ENCODE assay signal across 15 mouse cellular contexts in the genomic region with DNA sequence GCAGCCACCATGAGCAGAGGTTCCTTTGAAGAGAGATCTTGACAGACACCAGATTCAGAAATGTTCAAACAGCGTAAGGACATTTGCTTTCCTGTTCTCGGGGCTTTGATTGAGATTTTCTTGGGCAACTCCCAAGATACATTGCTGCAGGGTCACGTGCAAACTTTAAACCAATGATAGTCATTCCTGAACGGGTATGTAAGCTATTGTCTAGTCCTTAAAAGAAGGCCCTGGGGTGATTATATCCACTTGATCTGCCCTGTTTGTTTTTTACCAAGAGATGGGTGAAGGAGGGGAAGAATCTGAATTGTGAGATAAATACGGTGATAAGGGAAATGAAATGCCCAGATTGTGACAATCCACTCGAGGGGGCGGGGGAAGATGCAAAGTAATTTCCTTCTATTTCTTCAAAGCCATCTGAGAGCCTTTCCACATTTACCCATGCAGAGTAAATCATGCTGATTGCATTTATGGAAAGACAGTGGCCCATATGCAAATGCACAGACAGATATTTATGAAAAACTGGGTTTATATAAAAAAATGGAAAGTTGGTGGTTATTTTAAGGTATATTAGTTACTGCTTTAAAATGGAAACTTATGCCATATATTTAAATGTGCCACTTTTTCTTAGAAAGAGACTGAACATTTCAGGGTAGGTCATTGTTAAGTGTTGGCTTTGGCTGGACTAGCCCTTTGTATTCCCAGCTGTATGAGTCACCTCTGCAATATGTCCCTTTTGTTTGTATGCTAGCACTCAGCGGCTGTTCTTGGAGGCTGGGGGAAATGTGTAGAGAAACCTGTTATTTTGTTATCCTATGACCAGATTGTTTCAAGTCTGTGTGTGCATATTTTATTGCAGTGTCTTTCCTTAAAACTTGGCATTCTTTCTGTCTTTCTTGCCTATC.
DNase-seq lines count a peak whose midpoint lies in the region; ATAC-seq and TF ChIP-seq lines count a peak whose summit lies in the region.
"Had no signal": no experiment of that assay in that cellular context is flagged by ENCODE, and none has a peak within 500 bp of the region (broad histone marks: within the 10 kb centered on the region; RNA-seq: fewer than 3 reads in every experiment).

No protein-coding gene starts in this region.

- DNase-seq in forebrain, embryonic 11.5 days (ENCODE audit: low spot score), result no peak
- peak; percentile 24 for DNase-seq in layer of hippocampus, adult 11-12 months (ENCODE audit: low spot score)
- no peak for DNase-seq in layer of hippocampus, postnatal 10 days (ENCODE audit: low spot score in 2 of 2)
- peak; percentile 47 to 52 for DNase-seq in right cerebral cortex, postnatal 10 days (ENCODE audit: low spot score in 2 of 2)
- DNase-seq in liver, postnatal 0 days, result no peak
- DNase-seq: cerebellum, adult 8-10 months; kidney, postnatal 4 days; lung, postnatal 4 days had no signal

- H3K4me2 ChIP-seq in forebrain, embryonic 12.5 days, result no peak overlapping the region
- no peak overlapping the region for H3K4me2 ChIP-seq in forebrain, embryonic 11.5 days (ENCODE audit: low read depth, low read length, severe bottlenecking)
- no peak overlapping the region for H3K4me2 ChIP-seq in heart, embryonic 15.5 days
- H3K4me2 ChIP-seq in hindbrain, embryonic 16.5 days (ENCODE audit: low read length), result no peak overlapping the region
- H3K4me2 ChIP-seq in liver, postnatal 0 days (ENCODE audit: low read depth, low read length), result no peak overlapping the region
- H3K4me2 ChIP-seq: intestine, embryonic 15.5 days; neural tube, embryonic 13.5 days had no signal

- ATAC-seq in forebrain, embryonic 12.5 days (ENCODE audit: low FRiP score), result 0 out of 2 replicates have a peak, but pooled peaks have one; percentile 33
- ATAC-seq in forebrain, embryonic 11.5 days (replicated peaks; ENCODE audit: low FRiP score), result no peak
- ATAC-seq in heart, embryonic 15.5 days (replicated peaks; ENCODE audit: insufficient number of reproducible peaks, insufficient read depth, low FRiP score, low read depth), result no peak
- no peak for ATAC-seq in hindbrain, embryonic 16.5 days
- ATAC-seq in liver, postnatal 0 days, result no peak
- ATAC-seq: intestine, embryonic 15.5 days; midbrain, embryonic 16.5 days had no signal

- no peaks in the 10 kb centered on the region for H3K36me3 ChIP-seq in forebrain, embryonic 12.5 days (replicated peaks)
- H3K36me3 ChIP-seq in forebrain, embryonic 11.5 days (ENCODE audit: control insufficient read depth, insufficient read depth, low read length), result no peaks in the 10 kb centered on the region
- no peaks in the 10 kb centered on the region for H3K36me3 ChIP-seq in heart, embryonic 15.5 days
- H3K36me3 ChIP-seq in hindbrain, embryonic 16.5 days (ENCODE audit: control insufficient read depth, insufficient read depth, low read length), result no peaks in the 10 kb centered on the region
- no peaks in the 10 kb centered on the region for H3K36me3 ChIP-seq in liver, postnatal 0 days (replicated peaks; ENCODE audit: insufficient read depth, low read length)
- H3K36me3 ChIP-seq: hindbrain, embryonic 10.5 days; intestine, embryonic 15.5 days; neural tube, embryonic 13.5 days had no signal

- 70% methylated on average over 8 of the region's 8 CpGs for WGBS in forebrain, embryonic 12.5 days
- 70% methylated on average over 8 of the region's 8 CpGs for WGBS in forebrain, embryonic 11.5 days
- WGBS in heart, embryonic 15.5 days, result 48% methylated on average over 8 of the region's 8 CpGs
- 72% methylated on average over 8 of the region's 8 CpGs for WGBS in hindbrain, embryonic 16.5 days
- WGBS in liver, postnatal 0 days (ENCODE audit: insufficient replicate concordance), result 64% methylated on average over 8 of the region's 8 CpGs

- H3K27ac ChIP-seq in forebrain, embryonic 12.5 days, result no peak overlapping the region
- H3K27ac ChIP-seq in forebrain, embryonic 11.5 days (ENCODE audit: low read depth, low read length), result no peak overlapping the region
- H3K27ac ChIP-seq in heart, embryonic 15.5 days, result peak overlapping the region; percentile 34; the same call in 1 of the 2 replicates
- no peak overlapping the region for H3K27ac ChIP-seq in hindbrain, embryonic 16.5 days (ENCODE audit: low read depth, low read length)
- no peak overlapping the region for H3K27ac ChIP-seq in liver, postnatal 0 days (ENCODE audit: low read depth)
- H3K27ac ChIP-seq: hindbrain, embryonic 10.5 days; intestine, embryonic 15.5 days; neural tube, embryonic 13.5 days had no signal

- no peaks in the 10 kb centered on the region for H3K4me1 ChIP-seq in forebrain, embryonic 12.5 days
- no peaks in the 10 kb centered on the region for H3K4me1 ChIP-seq in forebrain, embryonic 11.5 days (replicated peaks; ENCODE audit: control insufficient read depth, insufficient read depth, low read length)
- H3K4me1 ChIP-seq in heart, embryonic 15.5 days (replicated peaks), result peaks cover 5% of the 10 kb centered on the region
- no peaks in the 10 kb centered on the region for H3K4me1 ChIP-seq in hindbrain, embryonic 16.5 days (ENCODE audit: control insufficient read depth, insufficient read depth, low read depth, low read length)
- H3K4me1 ChIP-seq in liver, postnatal 0 days (ENCODE audit: insufficient read depth), result no peaks in the 10 kb centered on the region
- H3K4me1 ChIP-seq: hindbrain, embryonic 10.5 days; intestine, embryonic 15.5 days; neural tube, embryonic 13.5 days had no signal

- no peak for TF ChIP-seq CTCF in liver, postnatal 0 days (IDR thresholded peaks at IDR 0.05; ENCODE audit: low read depth)

- H3K27me3 ChIP-seq in forebrain, embryonic 12.5 days, result no peaks in the 10 kb centered on the region
- no peaks in the 10 kb centered on the region for H3K27me3 ChIP-seq in forebrain, embryonic 11.5 days (ENCODE audit: control insufficient read depth, insufficient read depth, low read length)
- H3K27me3 ChIP-seq in heart, embryonic 15.5 days, result no peaks in the 10 kb centered on the region
- no peaks in the 10 kb centered on the region for H3K27me3 ChIP-seq in hindbrain, embryonic 16.5 days (replicated peaks; ENCODE audit: control insufficient read depth, insufficient read depth, low read length)
- no peaks in the 10 kb centered on the region for H3K27me3 ChIP-seq in liver, postnatal 0 days (ENCODE audit: insufficient read depth, low read length)
- H3K27me3 ChIP-seq: intestine, embryonic 15.5 days; neural tube, embryonic 13.5 days had no signal

- no peak overlapping the region for H3K4me3 ChIP-seq in forebrain, embryonic 12.5 days (replicated peaks)
- no peak overlapping the region for H3K4me3 ChIP-seq in forebrain, embryonic 11.5 days (ENCODE audit: low read depth, low read length)
- no peak overlapping the region for H3K4me3 ChIP-seq in heart, embryonic 15.5 days
- no peak overlapping the region for H3K4me3 ChIP-seq in hindbrain, embryonic 16.5 days (ENCODE audit: low read length)
- no peak overlapping the region for H3K4me3 ChIP-seq in liver, postnatal 0 days (ENCODE audit: low read depth, low read length)
- H3K4me3 ChIP-seq: hindbrain, embryonic 10.5 days; intestine, embryonic 15.5 days; neural tube, embryonic 13.5 days had no signal

- H3K9me3 ChIP-seq in forebrain, embryonic 12.5 days, result no peaks in the 10 kb centered on the region
- H3K9me3 ChIP-seq in forebrain, embryonic 11.5 days (ENCODE audit: control insufficient read depth, low read length), result no peaks in the 10 kb centered on the region
- no peaks in the 10 kb centered on the region for H3K9me3 ChIP-seq in heart, embryonic 15.5 days (replicated peaks)
- no peaks in the 10 kb centered on the region for H3K9me3 ChIP-seq in hindbrain, embryonic 16.5 days (ENCODE audit: control insufficient read depth, low read length)
- H3K9me3 ChIP-seq in liver, postnatal 0 days (ENCODE audit: low read length), result no peaks in the 10 kb centered on the region
- H3K9me3 ChIP-seq: hindbrain, embryonic 10.5 days; intestine, embryonic 15.5 days; neural tube, embryonic 13.5 days had no signal

- TF ChIP-seq EP300 in liver, postnatal 0 days (IDR thresholded peaks at IDR 0.05; ENCODE audit: low read depth), result no peak

- no peak overlapping the region for H3K9ac ChIP-seq in forebrain, embryonic 12.5 days
- H3K9ac ChIP-seq in forebrain, embryonic 11.5 days (ENCODE audit: low read length), result no peak overlapping the region
- H3K9ac ChIP-seq in heart, embryonic 15.5 days, result no peak overlapping the region
- no peak overlapping the region for H3K9ac ChIP-seq in hindbrain, embryonic 16.5 days (ENCODE audit: low read depth, low read length)
- no peak overlapping the region for H3K9ac ChIP-seq in liver, postnatal 0 days (replicated peaks)
- H3K9ac ChIP-seq: intestine, embryonic 15.5 days; neural tube, embryonic 13.5 days had no signal

Comparison
In these comparisons a context has a peak if more than half of its experiments do, and no peak if none do; other contexts are left out.
1. DNase-seq: peak in layer of hippocampus, adult 11-12 months (single experiment) and right cerebral cortex, postnatal 10 days (2 of 2); none in forebrain, embryonic 11.5 days (single experiment), layer of hippocampus, postnatal 10 days (0 of 2) and liver, postnatal 0 days (single experiment).